Mouse (Mus musculus): Measurements from ENCODE around the gene Odf3. TPM values are rescaled to one million over a fixed set of nuclear protein-coding genes. Genes with fewer than 3 reads are reported as not detected.
A peak's percentile ranks its signal among the peaks of the same experiment; 100 is the strongest.
"Not testable (repeated sequence)": the region's sequence is repeated elsewhere in the genome, so short reads cannot be mapped to it uniquely, and the experiment has no call there.

Odf3 gene
- polyA plus RNA-seq, 1 experiment from 2014 or later = not detected

DNA sequence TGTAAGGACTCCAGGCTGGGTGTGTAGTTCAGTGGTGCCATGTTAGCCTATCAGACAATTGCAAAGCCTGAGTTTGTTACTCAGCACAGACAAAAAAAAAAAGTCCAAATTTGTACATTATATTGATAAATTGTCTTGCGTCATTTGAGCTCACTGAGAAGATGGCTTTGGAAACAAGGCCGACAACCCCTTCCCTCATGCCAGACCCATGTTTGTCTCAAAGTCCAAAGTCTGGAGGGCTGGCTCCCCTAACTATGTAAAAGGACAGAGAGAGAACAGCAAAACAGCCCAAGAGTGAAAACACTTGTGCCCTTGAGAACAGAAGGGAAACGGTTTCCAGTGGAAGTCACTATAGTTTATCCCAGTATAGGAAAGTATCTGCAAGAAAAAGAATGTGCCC is 32.8 kb downstream of the Odf3 start:
- H3K4me2 ChIP-seq (ENCODE audit: low read depth, low read length) = no peak overlapping the region
- H3K36me3 ChIP-seq (replicated peaks; ENCODE audit: control insufficient read depth, insufficient read depth, low read depth, low read length) = no peaks in the 10 kb centered on the region
- DNase-seq (ENCODE audit: low spot score) = no peak
- WGBS = 85% methylated on average over 3 of the region's 3 CpGs
- 0 out of 2 replicates have a peak, but pooled peaks cover 2% of the 10 kb centered on the region for H3K4me1 ChIP-seq (ENCODE audit: control insufficient read depth, insufficient read depth, low read length)
- H3K4me3 ChIP-seq (ENCODE audit: low read depth, low read length) = no peak overlapping the region
- no peak for ATAC-seq (replicated peaks; ENCODE audit: insufficient number of reproducible peaks, low FRiP score, low TSS enrichment, low read depth)
- no peaks in the 10 kb centered on the region for H3K27me3 ChIP-seq (ENCODE audit: control insufficient read depth, insufficient read depth, low read length)
- no peaks in the 10 kb centered on the region for H3K9me3 ChIP-seq (replicated peaks; ENCODE audit: control insufficient read depth, low read length)
- no peak overlapping the region for H3K27ac ChIP-seq (replicated peaks; ENCODE audit: low read depth, low read length)
- no peak overlapping the region for H3K9ac ChIP-seq (replicated peaks; ENCODE audit: low read length)

DNA sequence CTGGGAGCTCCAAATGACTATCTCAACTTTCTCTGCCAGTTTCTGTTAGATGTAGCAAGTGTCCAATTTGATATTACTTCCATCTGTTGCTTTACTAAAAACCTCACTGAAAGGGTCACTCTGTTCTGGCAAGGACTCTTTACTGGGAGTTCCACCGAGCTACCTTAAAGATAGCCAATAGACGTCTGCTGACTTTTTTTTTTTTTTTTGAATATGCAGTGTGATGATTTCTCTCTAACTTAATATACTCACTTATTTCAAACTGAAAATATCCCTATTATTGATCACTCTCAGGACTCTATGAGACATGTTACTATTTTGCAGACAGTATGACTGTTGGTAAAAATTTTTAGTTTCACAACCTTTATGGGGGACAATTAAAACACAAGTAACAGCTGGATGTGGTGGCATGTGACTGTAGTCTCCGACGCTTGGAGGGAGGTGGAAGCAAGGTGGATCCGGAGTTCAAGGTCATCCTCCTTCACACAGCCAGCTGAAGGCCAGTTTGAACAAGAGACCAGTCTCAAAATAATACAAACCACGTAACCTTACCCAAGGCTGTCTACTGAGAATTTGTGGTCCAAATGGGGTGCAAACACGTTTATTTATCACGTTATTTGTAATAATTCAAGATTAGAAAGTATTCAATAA is 33.4 kb downstream of the Odf3 start:
- peak overlapping the region; percentile 63 for H3K4me2 ChIP-seq (ENCODE audit: low read depth, low read length)
- no peaks in the 10 kb centered on the region for H3K27me3 ChIP-seq (ENCODE audit: control insufficient read depth, insufficient read depth, low read length)
- H3K9me3 ChIP-seq (replicated peaks; ENCODE audit: control insufficient read depth, low read length) = no peaks in the 10 kb centered on the region
- H3K4me3 ChIP-seq (ENCODE audit: low read depth, low read length) = peak overlapping the region; percentile 78
- H3K36me3 ChIP-seq (replicated peaks; ENCODE audit: control insufficient read depth, insufficient read depth, low read depth, low read length) = no peaks in the 10 kb centered on the region
- ATAC-seq (replicated peaks; ENCODE audit: insufficient number of reproducible peaks, low FRiP score, low TSS enrichment, low read depth) (no peak), DNase-seq (ENCODE audit: low spot score) (no peak)
- H3K4me1 ChIP-seq (ENCODE audit: control insufficient read depth, insufficient read depth, low read length) = 0 out of 2 replicates have a peak, but pooled peaks cover 2% of the 10 kb centered on the region
- peak overlapping the region; percentile 75 for H3K9ac ChIP-seq (replicated peaks; ENCODE audit: low read length)
- 22% methylated on average over 8 of the region's 8 CpGs for WGBS
- no peak overlapping the region for H3K27ac ChIP-seq (replicated peaks; ENCODE audit: low read depth, low read length)

DNA sequence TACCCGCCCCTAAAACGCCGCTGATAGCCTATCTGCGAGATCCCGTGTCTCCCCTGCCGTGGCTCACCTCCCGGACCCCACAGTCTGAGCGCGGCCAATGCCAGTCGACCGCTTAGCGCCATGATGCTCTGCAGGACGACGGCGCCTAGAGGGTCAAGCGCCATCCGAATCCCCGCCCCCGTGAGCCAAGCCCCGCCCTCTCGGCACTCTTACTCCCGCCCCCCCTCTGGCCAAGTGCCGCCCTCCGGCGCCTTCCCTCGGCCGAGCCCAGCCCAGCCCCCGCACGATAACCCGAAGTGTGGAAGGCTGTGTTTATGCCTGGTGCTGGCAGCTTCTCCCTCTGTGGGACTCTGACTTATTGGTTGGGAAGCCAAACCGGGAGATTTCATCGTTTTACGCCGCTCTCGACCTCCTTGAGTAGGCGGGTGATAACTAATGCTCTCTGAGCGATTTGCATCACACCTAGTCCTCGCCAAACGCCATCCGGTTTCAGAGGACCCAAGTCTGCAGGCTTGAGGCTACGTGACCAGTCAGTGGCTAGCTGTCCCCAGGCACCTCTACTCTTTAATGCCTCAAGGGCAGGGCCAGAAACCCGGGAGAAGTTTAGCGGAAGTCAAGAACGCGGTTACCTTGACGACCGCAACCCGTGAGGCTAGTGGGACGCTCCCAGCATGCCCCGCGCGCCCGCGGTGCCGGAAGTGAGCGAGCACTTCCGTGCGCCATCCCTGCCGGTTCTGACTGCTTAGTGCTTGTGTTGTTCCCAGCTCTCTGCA is 34.3 kb downstream of the Odf3 start, which contains the start of the genes Psmd13 and Sirt3:
Gene Psmd13, plus strand, starts transcription at position 273 of the 773 bp plus-strand sequence.
Gene Sirt3, minus strand, starts transcription at position 614 of the 773 bp plus-strand sequence.
- peak within 1 kb of the TSS; percentile 63 for H3K4me2 ChIP-seq (ENCODE audit: low read depth, low read length)
- DNase-seq (ENCODE audit: low spot score) (peak; percentile 97), ATAC-seq (replicated peaks; ENCODE audit: insufficient number of reproducible peaks, low FRiP score, low TSS enrichment, low read depth) (peak; percentile 92)
- no peaks in the 10 kb centered on the region for H3K27me3 ChIP-seq (ENCODE audit: control insufficient read depth, insufficient read depth, low read length)
- peak within 1 kb of the TSS; percentile 78 for H3K4me3 ChIP-seq (ENCODE audit: low read depth, low read length)
- peak within 1 kb of the TSS; percentile 75 for H3K9ac ChIP-seq (replicated peaks; ENCODE audit: low read length)
- H3K27ac ChIP-seq (replicated peaks; ENCODE audit: low read depth, low read length) = peak within 1 kb of the TSS; percentile 52
- under 1% methylated on average over 59 of the region's 59 CpGs for WGBS
- no peaks in the 10 kb centered on the region for H3K36me3 ChIP-seq (replicated peaks; ENCODE audit: control insufficient read depth, insufficient read depth, low read depth, low read length)
- 0 out of 2 replicates have a peak, but pooled peaks cover 2% of the 10 kb centered on the region for H3K4me1 ChIP-seq (ENCODE audit: control insufficient read depth, insufficient read depth, low read length)
- H3K9me3 ChIP-seq (replicated peaks; ENCODE audit: control insufficient read depth, low read length) = no peaks in the 10 kb centered on the region

DNA sequence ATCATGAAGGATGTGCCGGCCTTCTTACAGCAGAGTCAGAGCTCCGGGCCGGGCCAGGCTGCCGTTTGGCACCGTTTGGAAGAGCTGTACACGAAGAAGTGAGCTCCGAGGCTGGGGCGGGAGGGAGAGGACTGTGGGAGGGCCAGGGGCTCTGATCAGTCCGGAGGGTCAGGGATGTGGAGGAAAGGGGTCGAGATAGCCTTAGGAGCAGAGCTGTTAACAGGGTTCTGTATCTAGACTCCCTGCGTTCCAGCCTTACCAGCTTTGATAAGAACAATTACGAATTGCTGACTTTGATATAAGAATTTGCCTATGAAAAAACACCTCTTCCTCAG is 34.8 kb downstream of the Odf3 start:
- H3K27me3 ChIP-seq (ENCODE audit: control insufficient read depth, insufficient read depth, low read length) = no peaks in the 10 kb centered on the region
- peak overlapping the region; percentile 75 for H3K9ac ChIP-seq (replicated peaks; ENCODE audit: low read length)
- H3K36me3 ChIP-seq (replicated peaks; ENCODE audit: control insufficient read depth, insufficient read depth, low read depth, low read length) = no peaks in the 10 kb centered on the region
- no peaks in the 10 kb centered on the region for H3K9me3 ChIP-seq (replicated peaks; ENCODE audit: control insufficient read depth, low read length)
- H3K4me2 ChIP-seq (ENCODE audit: low read depth, low read length) = peak overlapping the region; percentile 63
- 0% methylated on average over 12 of the region's 12 CpGs for WGBS
- ATAC-seq (replicated peaks; ENCODE audit: insufficient number of reproducible peaks, low FRiP score, low TSS enrichment, low read depth) (no peak; the same call in none of the 2 replicates), DNase-seq (ENCODE audit: low spot score) (no peak)
- peak overlapping the region; percentile 78 for H3K4me3 ChIP-seq (ENCODE audit: low read depth, low read length)
- H3K4me1 ChIP-seq (ENCODE audit: control insufficient read depth, insufficient read depth, low read length) = 0 out of 2 replicates have a peak, but pooled peaks cover 2% of the 10 kb centered on the region
- no peak overlapping the region for H3K27ac ChIP-seq (replicated peaks; ENCODE audit: low read depth, low read length)

DNA sequence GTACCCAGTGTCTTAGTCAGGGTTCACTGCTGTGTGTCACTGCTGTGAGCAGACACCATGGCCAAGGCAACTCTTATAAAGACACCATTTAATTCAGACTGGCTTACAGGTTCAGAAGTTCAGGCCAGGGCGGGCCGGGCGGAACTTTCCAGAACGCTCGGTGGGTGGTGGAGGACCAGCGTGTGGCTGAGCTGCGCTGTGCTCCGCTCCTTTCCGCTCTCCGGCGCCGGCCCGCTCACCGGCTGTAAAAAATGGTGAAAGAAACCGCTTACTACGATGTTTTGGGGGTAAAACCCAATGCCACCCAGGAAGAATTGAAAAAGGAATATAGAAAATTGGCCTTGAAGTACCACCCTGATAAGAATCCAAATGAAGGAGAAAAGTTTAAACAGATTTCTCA is 43.0 kb downstream of the Odf3 start:
- H3K4me3 ChIP-seq (ENCODE audit: low read depth, low read length); H3K9me3 ChIP-seq (replicated peaks; ENCODE audit: control insufficient read depth, low read length); H3K27ac ChIP-seq (replicated peaks; ENCODE audit: low read depth, low read length); DNase-seq (ENCODE audit: low spot score); H3K27me3 ChIP-seq (ENCODE audit: control insufficient read depth, insufficient read depth, low read length); H3K4me1 ChIP-seq (ENCODE audit: control insufficient read depth, insufficient read depth, low read length); H3K9ac ChIP-seq (replicated peaks; ENCODE audit: low read length); ATAC-seq (replicated peaks; ENCODE audit: insufficient number of reproducible peaks, low FRiP score, low TSS enrichment, low read depth); H3K4me2 ChIP-seq (ENCODE audit: low read depth, low read length): not testable (repeated sequence)
- 95% methylated on average over 16 of the region's 16 CpGs for WGBS
- peaks cover 12% of the 10 kb centered on the region for H3K36me3 ChIP-seq (replicated peaks; ENCODE audit: control insufficient read depth, insufficient read depth, low read depth, low read length)

DNA sequence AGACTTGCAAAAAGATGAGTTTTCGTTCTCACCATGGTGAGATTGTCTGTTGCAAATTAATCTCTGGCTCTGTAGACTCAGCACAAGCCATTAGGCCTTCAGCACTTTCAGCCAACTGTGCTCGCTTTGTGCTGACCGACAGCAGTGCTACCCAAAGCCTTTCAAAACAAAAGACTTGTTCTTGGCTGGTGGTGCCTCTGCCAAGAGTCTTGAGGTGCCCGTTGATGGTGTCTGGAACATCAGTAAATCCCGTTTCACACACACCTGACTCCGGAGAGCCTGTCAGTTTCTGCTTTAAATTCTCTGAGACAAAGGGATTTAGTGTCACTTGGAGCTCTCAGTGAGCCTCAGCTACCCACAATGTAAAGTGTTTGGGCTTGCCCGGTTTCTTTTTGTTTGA is 46.4 kb downstream of the Odf3 start:
- DNase-seq (ENCODE audit: low spot score) (no peak), ATAC-seq (replicated peaks; ENCODE audit: insufficient number of reproducible peaks, low FRiP score, low TSS enrichment, low read depth) (no peak)
- no peak overlapping the region for H3K27ac ChIP-seq (replicated peaks; ENCODE audit: low read depth, low read length)
- peaks cover 21% of the 10 kb centered on the region for H3K36me3 ChIP-seq (replicated peaks; ENCODE audit: control insufficient read depth, insufficient read depth, low read depth, low read length)
- H3K27me3 ChIP-seq (ENCODE audit: control insufficient read depth, insufficient read depth, low read length) = no peaks in the 10 kb centered on the region
- H3K4me3 ChIP-seq (ENCODE audit: low read depth, low read length) = no peak overlapping the region
- no peak overlapping the region for H3K4me2 ChIP-seq (ENCODE audit: low read depth, low read length)
- no peaks in the 10 kb centered on the region for H3K9me3 ChIP-seq (replicated peaks; ENCODE audit: control insufficient read depth, low read length)
- H3K4me1 ChIP-seq (ENCODE audit: control insufficient read depth, insufficient read depth, low read length) = no peaks in the 10 kb centered on the region
- WGBS = 92% methylated on average over 7 of the region's 7 CpGs
- no peak overlapping the region for H3K9ac ChIP-seq (replicated peaks; ENCODE audit: low read length)

DNA sequence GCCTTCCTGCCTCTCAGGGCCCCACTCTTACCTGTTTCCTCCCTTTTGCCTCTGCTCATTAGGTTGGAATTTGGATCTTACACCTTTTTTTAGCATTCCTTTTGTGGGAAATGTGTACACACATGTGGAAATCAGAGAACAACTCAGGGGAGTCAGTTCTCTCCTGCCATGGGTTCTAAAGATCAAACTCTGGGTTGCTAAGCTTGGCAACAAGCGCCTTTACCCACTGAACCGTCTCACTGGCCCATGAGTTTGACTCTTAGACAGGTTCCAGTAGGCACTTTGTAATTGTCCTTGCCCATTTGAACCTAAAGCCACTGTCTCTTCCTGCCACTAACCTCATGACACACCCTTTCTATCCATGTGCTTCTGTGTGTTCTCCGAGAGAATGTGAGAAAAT is 47.0 kb downstream of the Odf3 start:
- Histone ChIP-seq H3K36me3 (replicated peaks; ENCODE audit: control insufficient read depth, insufficient read depth, low read depth, low read length) (peaks cover 21% of the 10 kb centered on the region), H3K4me1 (ENCODE audit: control insufficient read depth, insufficient read depth, low read length) (no peaks in the 10 kb centered on the region), H3K4me2 (ENCODE audit: low read depth, low read length) (no peak overlapping the region), H3K27ac (replicated peaks; ENCODE audit: low read depth, low read length) (no peak overlapping the region), H3K9me3 (replicated peaks; ENCODE audit: control insufficient read depth, low read length) (no peaks in the 10 kb centered on the region), H3K4me3 (ENCODE audit: low read depth, low read length) (no peak overlapping the region), H3K27me3 (ENCODE audit: control insufficient read depth, insufficient read depth, low read length) (no peaks in the 10 kb centered on the region), H3K9ac (replicated peaks; ENCODE audit: low read length) (no peak overlapping the region)
- ATAC-seq (replicated peaks; ENCODE audit: insufficient number of reproducible peaks, low FRiP score, low TSS enrichment, low read depth) (no peak), DNase-seq (ENCODE audit: low spot score) (no peak)
- WGBS = 96% methylated on average over 3 of the region's 3 CpGs

DNA sequence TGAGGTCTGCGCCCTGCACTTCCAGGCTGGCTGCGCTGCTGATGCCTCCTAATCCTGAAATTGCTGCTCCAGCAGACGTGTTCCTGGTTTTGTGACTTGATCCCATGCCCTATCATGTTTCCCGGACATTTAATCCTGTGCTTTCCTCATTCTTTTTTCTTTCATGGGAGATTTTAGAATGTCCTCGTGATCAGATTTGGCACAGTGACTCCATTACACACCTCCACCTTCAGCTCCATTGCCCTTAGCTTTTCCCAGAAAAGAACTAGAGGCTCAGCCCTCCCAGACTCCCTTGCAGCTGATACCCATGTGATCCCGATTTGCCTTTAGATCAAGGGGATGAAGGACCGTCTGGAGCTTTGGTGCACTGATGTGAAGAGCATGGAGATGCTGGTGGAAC is 50.3 kb downstream of the Odf3 start:
- WGBS = 79% methylated on average over 7 of the region's 7 CpGs
- H3K27ac ChIP-seq (replicated peaks; ENCODE audit: low read depth, low read length) = no peak overlapping the region
- no peak for ATAC-seq (replicated peaks; ENCODE audit: insufficient number of reproducible peaks, low FRiP score, low TSS enrichment, low read depth)
- no peak overlapping the region for H3K4me3 ChIP-seq (ENCODE audit: low read depth, low read length)
- no peaks in the 10 kb centered on the region for H3K9me3 ChIP-seq (replicated peaks; ENCODE audit: control insufficient read depth, low read length)
- H3K4me1 ChIP-seq (ENCODE audit: control insufficient read depth, insufficient read depth, low read length) = no peaks in the 10 kb centered on the region
- DNase-seq (ENCODE audit: low spot score) = no peak
- no peak overlapping the region for H3K9ac ChIP-seq (replicated peaks; ENCODE audit: low read length)
- peaks cover 13% of the 10 kb centered on the region for H3K36me3 ChIP-seq (replicated peaks; ENCODE audit: control insufficient read depth, insufficient read depth, low read depth, low read length)
- H3K27me3 ChIP-seq (ENCODE audit: control insufficient read depth, insufficient read depth, low read length) = no peaks in the 10 kb centered on the region
- H3K4me2 ChIP-seq (ENCODE audit: low read depth, low read length) = no peak overlapping the region
